Mouse (Mus musculus) stomach, embryonic 16.5 days (tissue): ENCODE data around the gene Odf3l2. TPM values are rescaled to one million over a fixed set of nuclear protein-coding genes. Genes with fewer than 3 reads are reported as not detected.

Source experiments
- ATAC-seq: fragments of 200-750 bp; cut with Nextera tagmentation; 2 replicates; pipeline ENCODE4 v1.8.0; 2017; ENCODE audit warnings: moderate number of reproducible peaks, moderate TSS enrichment; ENCODE audit not compliant: insufficient read depth, low FRiP score
- H3K27ac ChIP-seq: fragments of 300-500 bp; sonication (generic); 2 replicates; pipeline ENCODE4 v1.5.1; 2014; ENCODE audit warnings: low read length
- H3K27me3 ChIP-seq: fragments of 300-500 bp; sonication (generic); 2 replicates; pipeline ENCODE4 v1.6.1; 2014; ENCODE audit warnings: low read length, control low read depth, mixed read lengths; ENCODE audit not compliant: control insufficient read depth, insufficient read depth
- H3K36me3 ChIP-seq: fragments of 300-500 bp; sonication (generic); 2 replicates; pipeline ENCODE4 v1.6.1; 2014; ENCODE audit warnings: low read length; ENCODE audit not compliant: control insufficient read depth, insufficient read depth
- H3K4me1 ChIP-seq: fragments of 300-500 bp; sonication (generic); 2 replicates; pipeline ENCODE4 v1.6.1; 2014; ENCODE audit warnings: low read length, control low read depth, mixed read lengths; ENCODE audit not compliant: control insufficient read depth, insufficient read depth
- H3K4me2 ChIP-seq: fragments of 300-500 bp; sonication (generic); 2 replicates; pipeline ENCODE4 v1.6.1; 2014; ENCODE audit warnings: low read depth, low read length, mixed read lengths
- H3K4me3 ChIP-seq: fragments of 300-500 bp; sonication (generic); replicated peaks from 2 replicates; pipeline ENCODE4 v1.5.1; 2014; ENCODE audit warnings: mild to moderate bottlenecking, low read length
- H3K9ac ChIP-seq: fragments of 300-500 bp; sonication (generic); 2 replicates; pipeline ENCODE4 v1.6.1; 2014; ENCODE audit warnings: low read length
- H3K9me3 ChIP-seq: fragments of 300-500 bp; sonication (generic); replicated peaks from 2 replicates; pipeline ENCODE4 v1.6.1; 2016; ENCODE audit warnings: low read length, control low read depth; ENCODE audit not compliant: control insufficient read depth
- WGBS: fragments of 180-500 bp; shearing (Covaris S2); extraction: QIAGEN DNeasy Blood & Tissue Kit; methylation state at CpG from one replicate; pipeline ENCODE4 v1.1.7; 2014; 5-methylcytosine and 5-hydroxymethylcytosine counted together
- polyA plus RNA-seq: library from polyadenylated mRNA; unstranded; fragments of >200 nt; fragmentation: Nextera tagmentation; extraction: Ambion mirVana; gene quantifications from 2 replicates; pipeline ENCODE4 v1.2.1, GENCODE M21; 2015

The Odf3l2 gene
- polyA plus RNA-seq, 1 experiment from 2014 or later, result not detected

- no peaks in the 10 kb centered on the region for H3K9me3 ChIP-seq
- H3K27me3 ChIP-seq, result no peaks in the 10 kb centered on the region
- no peak overlapping the region for H3K9ac ChIP-seq
- peak overlapping the region; percentile 1; the same call in 1 of the 2 replicates for H3K4me3 ChIP-seq
- 76% methylated on average over 8 of the region's 8 CpGs for WGBS
- H3K36me3 ChIP-seq, result no peaks in the 10 kb centered on the region
- peak overlapping the region; percentile 16; the same call in 1 of the 2 replicates for H3K4me2 ChIP-seq
- no peak overlapping the region for H3K27ac ChIP-seq
- H3K4me1 ChIP-seq, result peaks cover 2% of the 10 kb centered on the region
- no peak for ATAC-seq
These were observed 19.5 kb upstream of the Odf3l2 start for GRCm38 (mm10) chr10:79665051-79665450.

- 11% methylated on average over 13 of the region's 13 CpGs for WGBS
- H3K9ac ChIP-seq, result no peak within 1 kb of the TSS
- peak; percentile 24 for ATAC-seq
- peak within 1 kb of the TSS; percentile 16; the same call in 1 of the 2 replicates for H3K4me2 ChIP-seq
- no peaks in the 10 kb centered on the region for H3K36me3 ChIP-seq
- peak within 1 kb of the TSS; percentile 1; the same call in 1 of the 2 replicates for H3K4me3 ChIP-seq
- H3K4me1 ChIP-seq, result no peaks in the 10 kb centered on the region
- H3K9me3 ChIP-seq, result no peaks in the 10 kb centered on the region
- H3K27me3 ChIP-seq, result no peaks in the 10 kb centered on the region
- no peak within 1 kb of the TSS for H3K27ac ChIP-seq
These were observed 18.7 kb upstream of the Odf3l2 start, which contains the start of gene Madcam1 for GRCm38 (mm10) chr10:79664131-79664665. Gene Madcam1 (plus strand): TSS chr10:79664559.

GRCm38 (mm10) chr10:79661861-79662260 is 16.3 kb upstream of the Odf3l2 start:
- H3K27ac ChIP-seq, result no peak overlapping the region
- no peaks in the 10 kb centered on the region for H3K36me3 ChIP-seq
- peak overlapping the region; percentile 31; the same call in 1 of the 2 replicates for H3K9ac ChIP-seq
- no peaks in the 10 kb centered on the region for H3K27me3 ChIP-seq
- WGBS, result 38% methylated on average over 2 of the region's 3 CpGs
- H3K4me1 ChIP-seq, result no peaks in the 10 kb centered on the region
- peak; percentile 11; the same call in 1 of the 2 replicates for ATAC-seq
- H3K9me3 ChIP-seq, result no peaks in the 10 kb centered on the region
- H3K4me2 ChIP-seq, result no peak overlapping the region
- no peak overlapping the region for H3K4me3 ChIP-seq

- Histone ChIP-seq H3K4me2 (no peak overlapping the region), H3K4me3 (no peak overlapping the region), H3K9ac (no peak overlapping the region), H3K27me3 (no peaks in the 10 kb centered on the region), H3K36me3 (no peaks in the 10 kb centered on the region), H3K4me1 (no peaks in the 10 kb centered on the region), H3K27ac (no peak overlapping the region), H3K9me3 (no peaks in the 10 kb centered on the region)
- ATAC-seq, result no peak
- 86% methylated on average over 2 of the region's 2 CpGs for WGBS
These were observed 14.8 kb upstream of the Odf3l2 start for GRCm38 (mm10) chr10:79660298-79660697.

GRCm38 (mm10) chr10:79658829-79659228 is 13.3 kb upstream of the Odf3l2 start:
- ATAC-seq, result no peak
- no peaks in the 10 kb centered on the region for H3K27me3 ChIP-seq
- 11% methylated on average over 4 of the region's 4 CpGs for WGBS

GRCm38 (mm10) chr10:79654946-79655395 is 9.4 kb upstream of the Odf3l2 start:
- 50% methylated on average over 1 of the region's 1 CpGs for WGBS
- no peak overlapping the region for H3K27ac ChIP-seq
- no peaks in the 10 kb centered on the region for H3K9me3 ChIP-seq
- H3K27me3 ChIP-seq, result no peaks in the 10 kb centered on the region
- H3K4me3 ChIP-seq, result no peak overlapping the region
- ATAC-seq, result no peak
- no peak overlapping the region for H3K4me2 ChIP-seq
- H3K4me1 ChIP-seq, result no peaks in the 10 kb centered on the region
- no peaks in the 10 kb centered on the region for H3K36me3 ChIP-seq
- H3K9ac ChIP-seq, result no peak overlapping the region

More at GRCm38 (mm10) chr10:79658829-79659228, 13.3 kb upstream of the Odf3l2 start:
- Histone ChIP-seq H3K4me3 (no peak overlapping the region), H3K9me3 (no peaks in the 10 kb centered on the region), H3K27ac (no peak overlapping the region), H3K9ac (no peak overlapping the region), H3K4me2 (no peak overlapping the region), H3K4me1 (no peaks in the 10 kb centered on the region), H3K36me3 (no peaks in the 10 kb centered on the region)

GRCm38 (mm10) chr10:79652789-79653188 is 7.3 kb upstream of the Odf3l2 start:
- no peak overlapping the region for H3K9ac ChIP-seq
- H3K4me2 ChIP-seq, result no peak overlapping the region
- no peaks in the 10 kb centered on the region for H3K27me3 ChIP-seq
- no peak overlapping the region for H3K4me3 ChIP-seq
- no peaks in the 10 kb centered on the region for H3K4me1 ChIP-seq
- H3K36me3 ChIP-seq, result no peaks in the 10 kb centered on the region
- no peaks in the 10 kb centered on the region for H3K9me3 ChIP-seq
- no peak overlapping the region for H3K27ac ChIP-seq
- ATAC-seq, result no peak
- WGBS, result 72% methylated on average over 7 of the region's 7 CpGs

GRCm38 (mm10) chr10:79649070-79649751 is 3.7 kb upstream of the Odf3l2 start:
- WGBS, result 27% methylated on average over 7 of the region's 7 CpGs

GRCm38 (mm10) chr10:79638486-79639204 is 6.9 kb downstream of the Odf3l2 start:
- peak overlapping the region; percentile 71 for H3K4me3 ChIP-seq
- no peak overlapping the region for H3K27ac ChIP-seq
- ATAC-seq, result peak; percentile 61
- WGBS, result 9% methylated on average over 23 of the region's 23 CpGs
- no peaks in the 10 kb centered on the region for H3K9me3 ChIP-seq
- H3K4me1 ChIP-seq, result peaks cover 10% of the 10 kb centered on the region
- H3K9ac ChIP-seq, result peak overlapping the region; percentile 83
- peaks cover 7% of the 10 kb centered on the region for H3K27me3 ChIP-seq
- peak overlapping the region; percentile 84 for H3K4me2 ChIP-seq
- no peaks in the 10 kb centered on the region for H3K36me3 ChIP-seq

More at GRCm38 (mm10) chr10:79649070-79649751, 3.7 kb upstream of the Odf3l2 start:
- Histone ChIP-seq H3K27ac (no peak overlapping the region), H3K9ac (no peak overlapping the region), H3K4me2 (no peak overlapping the region), H3K9me3 (no peaks in the 10 kb centered on the region), H3K36me3 (no peaks in the 10 kb centered on the region), H3K27me3 (no peaks in the 10 kb centered on the region), H3K4me3 (no peak overlapping the region), H3K4me1 (no peaks in the 10 kb centered on the region)
- ATAC-seq, result peak; percentile 63; the same call in 1 of the 2 replicates
